Mouse (Mus musculus) neural tube, embryonic 14.5 days (tissue): Measurements from ENCODE around the gene Gpn2. TPM values are rescaled to one million over a fixed set of nuclear protein-coding genes. Genes with fewer than 3 reads are reported as not detected.

Source experiments
- ATAC-seq: fragments of 200-750 bp; cut with Nextera tagmentation; 2 replicates; pipeline ENCODE4 v1.8.0; 2017; ENCODE audit warnings: low read depth, mild to moderate bottlenecking, moderate TSS enrichment, moderate library complexity
- H3K27ac ChIP-seq: fragments of 300-500 bp; sonication (generic); 2 replicates; pipeline ENCODE4 v1.5.1; 2014; ENCODE audit warnings: low read depth, mild to moderate bottlenecking, control low read depth, low read length, moderate library complexity, mixed read lengths
- H3K27me3 ChIP-seq: fragments of 300-500 bp; sonication (generic); 2 replicates; pipeline ENCODE4 v1.6.1; 2014; ENCODE audit warnings: low read length; ENCODE audit not compliant: control insufficient read depth, insufficient read depth
- H3K36me3 ChIP-seq: fragments of 300-500 bp; sonication (generic); 2 replicates; pipeline ENCODE4 v1.6.1; 2014; ENCODE audit warnings: low read length, mixed read lengths; ENCODE audit not compliant: control insufficient read depth, insufficient read depth
- H3K4me1 ChIP-seq: fragments of 300-500 bp; sonication (generic); 2 replicates; pipeline ENCODE4 v1.6.1; 2014; ENCODE audit warnings: low read length; ENCODE audit not compliant: control insufficient read depth, insufficient read depth
- H3K4me2 ChIP-seq: fragments of 300-500 bp; sonication (generic); 2 replicates; pipeline ENCODE4 v1.6.1; 2014; ENCODE audit warnings: mild to moderate bottlenecking, low read depth, low read length, control low read depth
- H3K4me3 ChIP-seq: fragments of 300-500 bp; sonication (generic); 2 replicates; pipeline ENCODE4 v1.5.1; 2014; ENCODE audit warnings: low read depth, low read length, control low read depth, mixed read lengths
- H3K9ac ChIP-seq: fragments of 300-500 bp; sonication (generic); replicated peaks from 2 replicates; pipeline ENCODE4 v1.6.1; 2014; ENCODE audit warnings: low read depth, mild to moderate bottlenecking, control low read depth, low read length, mixed read lengths
- H3K9me3 ChIP-seq: fragments of 300-500 bp; sonication (generic); 2 replicates; pipeline ENCODE4 v1.6.1; 2016; ENCODE audit warnings: low read length; ENCODE audit not compliant: control insufficient read depth
- WGBS: fragments of 180-500 bp; shearing (Covaris S2); extraction: QIAGEN DNeasy Blood & Tissue Kit; methylation state at CpG from one replicate; pipeline ENCODE4 v1.1.7; 2014; 5-methylcytosine and 5-hydroxymethylcytosine counted together
- polyA plus RNA-seq: library from polyadenylated mRNA; unstranded; fragments of >200 nt; fragmentation: Nextera tagmentation; extraction: Ambion mirVana; gene quantifications from 2 replicates; pipeline ENCODE4 v1.2.1, GENCODE M21; 2014

The Gpn2 gene
- polyA plus RNA-seq, 1 experiment from 2014 or later: 18.8 TPM

DNA sequence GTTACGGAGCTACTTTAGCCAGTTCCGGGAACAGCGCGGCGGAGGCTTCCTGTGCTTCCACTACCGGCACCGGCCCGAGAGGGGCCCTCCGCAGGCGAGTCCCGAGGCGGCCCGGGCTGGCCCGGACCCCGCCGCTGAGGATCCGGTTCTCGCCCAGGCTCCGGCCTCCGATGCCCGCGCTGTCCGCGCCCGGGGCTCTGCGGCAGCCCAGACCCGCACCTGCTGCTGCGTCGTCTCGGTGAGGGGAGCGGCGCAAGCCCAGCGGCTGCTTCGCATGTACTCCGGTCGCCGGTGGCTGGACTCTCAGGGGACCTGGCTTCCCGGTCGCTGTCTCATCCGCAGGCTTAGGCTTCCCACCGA is 9.3 kb upstream of the Gpn2 start:
- peaks cover 9% of the 10 kb centered on the region; the same call in 1 of the 2 replicates for H3K36me3 ChIP-seq
- no peak overlapping the region for H3K27ac ChIP-seq
- no peaks in the 10 kb centered on the region for H3K27me3 ChIP-seq
- no peaks in the 10 kb centered on the region for H3K9me3 ChIP-seq
- H3K9ac ChIP-seq: peak overlapping the region; percentile 68
- H3K4me3 ChIP-seq: peak overlapping the region; percentile 82
- WGBS: under 1% methylated on average over 41 of the region's 41 CpGs
- H3K4me2 ChIP-seq: peak overlapping the region; percentile 86
- no peak; the same call in none of the 2 replicates for ATAC-seq
- peaks cover 5% of the 10 kb centered on the region; the same call in 1 of the 2 replicates for H3K4me1 ChIP-seq

DNA sequence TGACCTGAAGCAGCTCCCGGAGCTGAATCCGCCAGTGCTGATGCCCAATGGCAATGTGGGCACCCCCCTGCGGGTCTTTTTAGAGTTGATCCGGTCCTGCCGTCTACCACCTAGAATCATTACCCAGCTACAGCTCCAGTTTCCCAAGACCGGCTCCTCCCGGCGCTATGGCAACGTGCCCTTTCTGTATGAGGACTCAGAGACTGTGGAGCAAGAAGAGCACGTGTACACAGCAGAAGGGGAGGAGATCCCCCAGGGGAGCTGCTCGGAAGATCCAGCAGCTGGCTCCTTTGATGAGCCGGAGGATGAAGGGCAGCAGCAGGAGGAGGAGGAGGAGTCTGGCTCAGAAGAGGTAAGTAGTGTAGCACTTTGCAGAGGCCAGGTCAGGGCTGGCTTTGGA is 6.2 kb upstream of the Gpn2 start:
- H3K4me2 ChIP-seq: no peak overlapping the region
- no peak overlapping the region for H3K27ac ChIP-seq
- H3K9ac ChIP-seq: no peak overlapping the region

GRCm38 (mm10) chr4:133583690-133584058 is 488 bp upstream of the Gpn2 start:
- Histone ChIP-seq H3K4me3 (peak overlapping the region; percentile 86), H3K36me3 (peaks cover 18% of the 10 kb centered on the region), H3K27me3 (no peaks in the 10 kb centered on the region)

More for the DNA sequence above, 6.2 kb upstream of the Gpn2 start:
- Histone ChIP-seq H3K4me1 (peaks cover 5% of the 10 kb centered on the region; the same call in 1 of the 2 replicates), H3K36me3 (peaks cover 12% of the 10 kb centered on the region; the same call in 1 of the 2 replicates), H3K27me3 (no peaks in the 10 kb centered on the region), H3K9me3 (no peaks in the 10 kb centered on the region), H3K4me3 (no peak overlapping the region)
- ATAC-seq: no peak
- 64% methylated on average over 12 of the region's 12 CpGs for WGBS

GRCm38 (mm10) chr4:133592570-133592969 is 8.4 kb downstream of the Gpn2 start:
- Histone ChIP-seq H3K9ac (no peak overlapping the region), H3K36me3 (peaks cover 27% of the 10 kb centered on the region), H3K9me3 (no peaks in the 10 kb centered on the region), H3K27me3 (no peaks in the 10 kb centered on the region), H3K4me3 (no peak overlapping the region), H3K4me2 (no peak overlapping the region), H3K27ac (no peak overlapping the region), H3K4me1 (no peaks in the 10 kb centered on the region)
- WGBS: 32% methylated on average over 7 of the region's 7 CpGs
- no peak for ATAC-seq

More at GRCm38 (mm10) chr4:133583690-133584058, 488 bp upstream of the Gpn2 start:
- Histone ChIP-seq H3K4me2 (peak overlapping the region; percentile 100), H3K9ac (peak overlapping the region; percentile 64), H3K4me1 (peaks cover 13% of the 10 kb centered on the region), H3K27ac (peak overlapping the region; percentile 77), H3K9me3 (no peaks in the 10 kb centered on the region)
- WGBS: 65% methylated on average over 6 of the region's 6 CpGs
- ATAC-seq: no peak

DNA sequence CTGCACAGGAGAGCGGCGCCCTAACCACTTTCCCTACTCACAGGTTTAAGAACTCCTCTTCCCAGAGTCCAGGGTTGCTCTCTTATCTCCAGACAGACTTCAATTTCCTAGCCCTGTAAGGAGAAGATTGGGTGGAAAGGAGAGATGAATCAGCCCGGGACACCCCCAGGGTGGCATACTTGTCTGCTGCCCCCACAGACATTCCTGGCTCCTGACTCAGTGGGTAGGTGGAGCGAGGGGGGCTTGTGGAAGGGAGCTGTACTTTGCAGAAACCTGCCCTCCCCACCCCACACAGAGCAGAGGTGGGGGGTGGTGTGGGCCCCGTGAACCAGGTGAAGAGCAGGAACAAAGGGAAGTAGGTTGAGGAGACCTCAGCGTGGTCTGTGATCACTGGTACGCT is 11.4 kb downstream of the Gpn2 start:
- ATAC-seq: no peak
- no peak overlapping the region for H3K9ac ChIP-seq
- H3K27ac ChIP-seq: no peak overlapping the region
- H3K36me3 ChIP-seq: peaks cover 6% of the 10 kb centered on the region; the same call in 1 of the 2 replicates
- no peak overlapping the region for H3K4me2 ChIP-seq
- peaks cover 7% of the 10 kb centered on the region; the same call in 1 of the 2 replicates for H3K4me1 ChIP-seq
- H3K9me3 ChIP-seq: no peaks in the 10 kb centered on the region
- H3K4me3 ChIP-seq: no peak overlapping the region
- WGBS: 80% methylated on average over 7 of the region's 7 CpGs
- peaks cover 22% of the 10 kb centered on the region for H3K27me3 ChIP-seq

- ATAC-seq: no peak
- H3K4me2 ChIP-seq: no peak overlapping the region
- H3K9me3 ChIP-seq: no peaks in the 10 kb centered on the region
- H3K27ac ChIP-seq: no peak overlapping the region
- H3K27me3 ChIP-seq: peaks cover 22% of the 10 kb centered on the region
- peaks cover 7% of the 10 kb centered on the region; the same call in 1 of the 2 replicates for H3K4me1 ChIP-seq
- H3K36me3 ChIP-seq: 0 out of 2 replicates have a peak, but pooled peaks cover 5% of the 10 kb centered on the region
- no peak overlapping the region for H3K9ac ChIP-seq
- no peak overlapping the region for H3K4me3 ChIP-seq
- 86% methylated on average over 6 of the region's 6 CpGs for WGBS
Observed at GRCm38 (mm10) chr4:133596084-133596483, 11.9 kb downstream of the Gpn2 start.

DNA sequence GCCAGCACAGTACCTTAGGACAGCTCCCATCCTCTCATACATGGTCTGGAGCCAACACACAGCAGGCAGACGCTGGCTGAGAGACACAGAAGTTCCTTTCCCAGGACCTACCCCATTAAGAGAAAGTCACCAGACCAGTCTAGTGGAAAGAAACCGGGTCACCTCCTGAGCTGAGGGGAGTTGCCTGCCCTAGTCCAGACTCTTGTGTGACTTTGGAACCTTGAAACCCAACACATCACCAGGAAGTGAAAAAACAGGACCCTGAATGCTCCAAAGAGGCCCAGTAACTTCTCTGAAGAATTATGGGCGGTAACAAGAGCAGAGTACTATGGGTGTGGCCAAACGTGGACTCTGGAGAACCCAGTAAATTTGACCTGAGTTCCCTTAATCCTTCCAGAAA is 14.5 kb downstream of the Gpn2 start:
- Histone ChIP-seq H3K9me3 (no peaks in the 10 kb centered on the region), H3K27ac (no peak overlapping the region), H3K9ac (no peak overlapping the region), H3K4me1 (peaks cover 7% of the 10 kb centered on the region; the same call in 1 of the 2 replicates), H3K27me3 (peaks cover 36% of the 10 kb centered on the region), H3K4me2 (no peak overlapping the region), H3K4me3 (no peak overlapping the region), H3K36me3 (no peaks in the 10 kb centered on the region)
- 55% methylated on average over 4 of the region's 4 CpGs for WGBS
- no peak for ATAC-seq

GRCm38 (mm10) chr4:133599116-133599515 is 15.0 kb downstream of the Gpn2 start:
- peak overlapping the region; percentile 60 for H3K4me2 ChIP-seq
- 29% methylated on average over 7 of the region's 7 CpGs for WGBS
- peak overlapping the region; percentile 37 for H3K4me3 ChIP-seq
- no peak overlapping the region for H3K27ac ChIP-seq
- no peaks in the 10 kb centered on the region for H3K9me3 ChIP-seq
- no peaks in the 10 kb centered on the region for H3K36me3 ChIP-seq
- ATAC-seq: no peak
- H3K27me3 ChIP-seq: peaks cover 36% of the 10 kb centered on the region
- H3K4me1 ChIP-seq: peaks cover 7% of the 10 kb centered on the region; the same call in 1 of the 2 replicates
- H3K9ac ChIP-seq: 0 out of 2 replicates have a peak overlapping the region, but pooled peaks have one; percentile 3

- peaks cover 36% of the 10 kb centered on the region for H3K27me3 ChIP-seq
- peak overlapping the region; percentile 60 for H3K4me2 ChIP-seq
- WGBS: under 1% methylated on average over 48 of the region's 50 CpGs
Observed at GRCm38 (mm10) chr4:133599571-133600073, 15.5 kb downstream of the Gpn2 start.

More at GRCm38 (mm10) chr4:133599571-133600073, 15.5 kb downstream of the Gpn2 start:
- Histone ChIP-seq H3K9me3 (no peaks in the 10 kb centered on the region), H3K4me3 (peak overlapping the region; percentile 37), H3K36me3 (no peaks in the 10 kb centered on the region), H3K27ac (no peak overlapping the region), H3K9ac (0 out of 2 replicates have a peak overlapping the region, but pooled peaks have one; percentile 3), H3K4me1 (peaks cover 7% of the 10 kb centered on the region; the same call in 1 of the 2 replicates)
- peak; percentile 95 for ATAC-seq
